Mouse (Mus musculus): ENCODE data around the gene Disp1.

- TF ChIP-seq GATA1 (IDR thresholded peaks at IDR 0.05; ENCODE audit: borderline replicate concordance, low read length) (no peak), FLI1 (IDR thresholded peaks at IDR 0.05; ENCODE audit: low read length) (no peak)
Observed at GRCm38 (mm10) chr1:183142566-183142965, 78.8 kb downstream of the Disp1 start.
